Mouse (Mus musculus): ENCODE data around the gene Plod3. TPM values are rescaled to one million over a fixed set of nuclear protein-coding genes. Genes with fewer than 3 reads are reported as not detected.

Plod3 gene
- polyA plus RNA-seq, 1 experiment from 2014 or later: 44.1 TPM

DNA sequence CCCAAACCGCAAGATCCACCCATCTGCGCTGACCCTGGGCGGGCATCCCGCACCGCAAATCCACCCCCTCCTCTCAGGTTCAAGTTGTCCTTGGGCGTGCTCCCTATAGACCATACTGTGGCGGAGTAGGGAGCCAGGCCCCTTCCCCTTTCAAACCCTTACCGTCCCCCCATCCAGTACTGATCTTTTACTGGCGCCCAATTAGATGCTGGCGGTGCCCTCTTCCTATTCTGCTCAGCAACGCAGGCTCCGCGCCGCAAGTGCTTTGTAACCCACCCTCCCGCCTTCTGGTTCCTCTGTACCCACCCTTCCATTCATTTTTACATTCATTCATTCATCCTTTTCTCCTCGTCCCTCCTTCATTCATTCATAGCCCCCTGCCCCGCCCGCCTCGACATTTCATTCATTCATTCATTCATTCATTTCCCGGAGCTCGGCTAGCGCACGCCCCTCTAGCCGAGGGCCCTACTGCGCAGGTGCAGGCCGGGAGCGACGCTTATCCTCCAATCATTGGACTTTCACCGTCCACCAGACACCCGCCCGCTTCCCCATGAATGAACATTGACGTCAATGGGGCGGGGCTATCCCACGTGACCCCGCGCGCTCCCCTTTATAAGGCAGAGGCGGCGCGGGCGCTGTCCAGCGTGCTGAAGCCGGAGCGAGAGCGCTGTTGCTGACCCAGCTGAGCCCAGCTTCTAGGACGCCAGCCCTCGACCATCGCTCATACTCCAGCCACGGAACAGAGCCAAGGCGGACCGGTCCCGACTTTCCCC is 43.0 kb downstream of the Plod3 start:
- H3K9ac ChIP-seq: peak overlapping the region; percentile 51
- peak; percentile 78 for ATAC-seq (replicated peaks)
- no peaks in the 10 kb centered on the region for H3K36me3 ChIP-seq (replicated peaks)
- peaks cover 48% of the 10 kb centered on the region for H3K4me1 ChIP-seq
- peaks cover 51% of the 10 kb centered on the region for H3K27me3 ChIP-seq (replicated peaks)
- peak overlapping the region; percentile 62 for H3K27ac ChIP-seq
- peak overlapping the region; percentile 57 for H3K4me3 ChIP-seq
- no peaks in the 10 kb centered on the region for H3K9me3 ChIP-seq
- H3K4me2 ChIP-seq: peak overlapping the region; percentile 92
- WGBS: under 1% methylated on average over 52 of the region's 52 CpGs

DNA sequence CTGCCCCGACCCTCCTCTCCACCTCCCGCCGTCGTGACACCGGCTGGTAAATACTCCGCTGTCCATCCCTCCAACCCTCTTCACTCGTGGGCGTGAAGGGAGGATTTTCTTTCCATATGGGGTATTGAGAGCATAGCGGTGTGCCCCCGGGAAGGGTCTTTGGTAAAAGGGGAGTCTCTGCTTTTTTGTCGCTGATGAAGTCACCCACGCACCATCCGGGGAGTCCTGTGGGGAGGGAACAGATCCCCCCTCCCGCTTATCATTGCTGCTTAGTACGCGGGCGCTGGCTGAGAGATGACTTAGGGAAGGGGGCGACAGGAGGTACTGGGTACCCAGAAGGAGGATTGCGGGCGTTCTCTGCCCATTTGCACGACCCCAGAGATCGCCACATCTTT is 43.6 kb downstream of the Plod3 start:
- H3K9me3 ChIP-seq: no peaks in the 10 kb centered on the region
- peak overlapping the region; percentile 57 for H3K4me3 ChIP-seq
- ATAC-seq (replicated peaks): 0 out of 2 replicates have a peak, but pooled peaks have one; percentile 0
- H3K27ac ChIP-seq: no peak overlapping the region
- peaks cover 42% of the 10 kb centered on the region for H3K4me1 ChIP-seq
- peaks cover 48% of the 10 kb centered on the region for H3K27me3 ChIP-seq (replicated peaks)
- peak overlapping the region; percentile 51 for H3K9ac ChIP-seq
- H3K36me3 ChIP-seq (replicated peaks): no peaks in the 10 kb centered on the region
- WGBS: 8% methylated on average over 22 of the region's 22 CpGs
- peak overlapping the region; percentile 92 for H3K4me2 ChIP-seq

DNA sequence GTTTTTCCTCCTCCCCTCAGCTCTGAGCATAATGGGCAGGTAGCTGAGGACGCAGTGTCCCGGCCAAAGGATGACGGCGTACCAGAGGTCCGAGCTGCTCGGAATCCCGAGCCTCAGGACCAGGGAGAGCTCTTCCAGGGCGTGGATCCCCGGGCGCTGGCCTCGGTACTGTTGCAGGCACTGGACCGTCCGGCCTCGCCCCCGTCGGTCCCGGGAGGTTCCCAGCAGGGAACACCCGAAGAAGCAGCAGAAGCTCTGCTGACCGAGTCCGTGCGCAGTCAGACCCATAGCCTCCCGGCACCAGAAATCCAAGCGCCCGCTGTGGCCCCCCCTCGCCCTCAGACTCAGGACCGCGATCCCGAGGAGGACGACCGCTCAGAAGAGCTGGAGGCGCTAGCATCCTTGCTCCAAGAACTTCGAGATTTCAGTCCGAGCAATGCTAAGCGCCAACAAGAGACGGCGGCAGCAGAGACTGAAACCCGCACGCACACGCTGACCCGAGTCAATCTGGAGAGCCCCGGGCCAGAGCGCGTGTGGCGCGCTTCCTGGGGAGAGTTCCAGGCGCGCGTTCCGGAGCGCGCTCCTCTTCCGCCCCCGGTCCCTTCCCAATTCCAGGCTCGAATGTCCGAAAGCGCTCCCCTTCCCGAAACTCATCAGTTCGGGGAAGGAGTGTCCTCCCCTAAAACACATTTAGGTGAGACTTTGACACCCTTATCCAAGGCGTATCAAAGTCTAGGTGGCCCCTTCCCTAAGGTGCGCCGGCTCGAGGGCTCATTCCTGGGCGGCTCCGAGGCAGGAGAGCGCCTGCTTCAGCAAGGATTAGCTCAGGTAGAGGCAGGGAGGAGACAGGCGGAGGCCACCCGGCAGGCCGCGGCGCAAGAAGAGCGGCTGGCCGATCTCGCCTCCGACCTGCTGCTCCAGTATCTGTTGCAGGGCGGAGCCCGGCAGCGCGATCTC is 44.5 kb downstream of the Plod3 start:
- Histone ChIP-seq H3K4me3 (peak overlapping the region; percentile 57), H3K4me1 (peaks cover 39% of the 10 kb centered on the region), H3K4me2 (peak overlapping the region; percentile 92), H3K36me3 (replicated peaks) (peaks cover 2% of the 10 kb centered on the region; the same call in 1 of the 2 replicates), H3K27ac (0 out of 2 replicates have a peak overlapping the region, but pooled peaks have one; percentile 51), H3K9me3 (no peaks in the 10 kb centered on the region), H3K9ac (peak overlapping the region; percentile 51), H3K27me3 (replicated peaks) (peaks cover 38% of the 10 kb centered on the region)
- no peak for ATAC-seq (replicated peaks)
- under 1% methylated on average over 78 of the region's 78 CpGs for WGBS

DNA sequence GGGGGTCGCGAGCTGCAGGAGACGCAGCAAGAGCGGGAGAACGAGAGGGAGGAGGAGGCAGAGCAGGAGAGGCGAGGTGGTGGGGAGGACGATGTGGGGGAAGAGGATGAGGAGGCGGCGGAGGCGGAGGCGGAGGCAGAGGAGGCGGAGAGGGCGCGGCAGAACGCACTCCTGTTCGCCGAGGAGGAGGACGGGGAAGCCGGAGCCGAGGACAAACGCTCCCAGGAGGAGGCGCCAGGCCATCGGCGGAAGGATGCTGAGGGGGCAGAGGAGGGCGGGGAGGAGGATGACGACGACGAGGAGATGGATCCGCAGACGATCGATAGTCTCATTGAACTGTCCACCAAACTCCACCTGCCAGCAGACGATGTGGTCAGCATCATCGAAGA is 45.2 kb downstream of the Plod3 start:
- H3K4me2 ChIP-seq: peak overlapping the region; percentile 92
- H3K4me3 ChIP-seq: peak overlapping the region; percentile 57
- H3K36me3 ChIP-seq (replicated peaks): peaks cover 8% of the 10 kb centered on the region; the same call in 1 of the 2 replicates
- peaks cover 39% of the 10 kb centered on the region for H3K4me1 ChIP-seq
- peaks cover 31% of the 10 kb centered on the region for H3K27me3 ChIP-seq (replicated peaks)
- under 1% methylated on average over 33 of the region's 33 CpGs for WGBS
- peak overlapping the region; percentile 51 for H3K9ac ChIP-seq
- H3K27ac ChIP-seq: peak overlapping the region; percentile 51; the same call in 1 of the 2 replicates
- no peaks in the 10 kb centered on the region for H3K9me3 ChIP-seq
- peak; percentile 7; the same call in 1 of the 2 replicates for ATAC-seq (replicated peaks)

DNA sequence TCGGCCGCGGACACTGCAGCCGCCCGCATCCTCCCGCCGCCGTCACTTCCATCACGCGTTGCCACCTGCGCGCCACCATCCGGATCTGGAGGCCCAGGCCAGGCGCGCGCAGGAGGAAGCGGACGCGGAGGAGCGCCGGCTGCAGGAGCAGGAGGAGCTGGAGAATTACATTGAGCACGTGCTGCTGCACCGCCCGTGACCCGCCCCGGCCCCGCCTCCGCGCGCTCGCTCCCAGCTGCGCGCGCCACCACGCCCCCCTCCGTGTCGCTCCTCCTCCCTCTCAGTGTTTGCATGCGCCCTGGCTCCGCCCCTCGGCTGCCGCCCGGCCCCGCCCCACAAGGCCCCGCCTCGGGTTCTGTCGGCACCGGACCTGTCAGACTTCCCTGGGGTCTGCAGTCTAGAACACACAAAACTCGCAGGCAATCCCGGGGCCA is 45.8 kb downstream of the Plod3 start:
- Histone ChIP-seq H3K4me2 (peak overlapping the region; percentile 92), H3K27ac (peak overlapping the region; percentile 51), H3K27me3 (replicated peaks) (peaks cover 28% of the 10 kb centered on the region), H3K4me1 (peaks cover 39% of the 10 kb centered on the region), H3K9ac (peak overlapping the region; percentile 51), H3K36me3 (replicated peaks) (peaks cover 10% of the 10 kb centered on the region; the same call in 1 of the 2 replicates), H3K4me3 (peak overlapping the region; percentile 57), H3K9me3 (no peaks in the 10 kb centered on the region)
- ATAC-seq (replicated peaks): peak; percentile 59
- under 1% methylated on average over 46 of the region's 49 CpGs for WGBS

DNA sequence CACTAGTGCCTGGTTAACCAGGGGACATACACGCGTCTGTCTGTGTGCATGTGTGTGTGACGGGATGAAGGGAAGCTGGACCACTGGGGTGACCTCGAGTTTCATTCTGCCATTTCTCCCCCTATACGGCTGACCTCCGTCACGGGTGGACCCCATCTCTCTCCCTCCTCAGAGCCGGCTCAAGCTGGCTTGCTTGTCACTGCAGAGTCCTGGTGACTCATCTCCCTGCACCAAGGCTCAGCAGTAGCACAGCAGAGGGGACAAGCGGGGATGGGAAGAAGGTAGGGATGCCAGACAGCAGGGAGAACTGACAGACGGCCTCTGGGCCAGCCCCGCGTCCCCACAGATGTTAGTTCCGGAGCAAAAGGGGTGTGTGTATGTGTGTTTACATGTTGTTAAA is 49.4 kb downstream of the Plod3 start:
- H3K27ac ChIP-seq: no peak overlapping the region
- H3K36me3 ChIP-seq (replicated peaks): peaks cover 26% of the 10 kb centered on the region; the same call in 1 of the 2 replicates
- ATAC-seq (replicated peaks): no peak
- H3K9me3 ChIP-seq: no peaks in the 10 kb centered on the region
- 87% methylated on average over 13 of the region's 13 CpGs for WGBS
- no peak overlapping the region for H3K4me3 ChIP-seq
- peaks cover 14% of the 10 kb centered on the region for H3K4me1 ChIP-seq
- no peak overlapping the region for H3K4me2 ChIP-seq
- peaks cover 5% of the 10 kb centered on the region; the same call in 1 of the 2 replicates for H3K27me3 ChIP-seq (replicated peaks)
- H3K9ac ChIP-seq: no peak overlapping the region

DNA sequence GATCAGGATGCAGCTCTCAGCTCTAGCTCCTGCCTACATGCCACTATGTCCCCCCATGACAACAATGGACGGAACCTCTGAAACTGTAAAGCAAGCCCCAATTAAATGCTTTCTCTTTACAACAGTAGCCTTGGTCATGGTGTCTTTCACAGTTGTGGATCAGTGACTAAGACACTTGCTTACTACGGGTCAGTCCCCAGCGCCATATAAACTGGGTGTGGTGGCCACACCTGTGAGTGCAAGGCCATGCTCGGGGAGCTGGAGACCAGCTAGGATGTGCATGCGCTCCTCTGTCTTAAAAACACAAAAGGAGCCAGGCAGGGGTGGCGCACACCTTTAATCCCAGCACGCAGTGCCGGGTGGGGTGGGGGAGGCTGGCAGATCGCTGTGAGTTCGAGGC is 52.6 kb downstream of the Plod3 start:
- WGBS: 95% methylated on average over 10 of the region's 10 CpGs

DNA sequence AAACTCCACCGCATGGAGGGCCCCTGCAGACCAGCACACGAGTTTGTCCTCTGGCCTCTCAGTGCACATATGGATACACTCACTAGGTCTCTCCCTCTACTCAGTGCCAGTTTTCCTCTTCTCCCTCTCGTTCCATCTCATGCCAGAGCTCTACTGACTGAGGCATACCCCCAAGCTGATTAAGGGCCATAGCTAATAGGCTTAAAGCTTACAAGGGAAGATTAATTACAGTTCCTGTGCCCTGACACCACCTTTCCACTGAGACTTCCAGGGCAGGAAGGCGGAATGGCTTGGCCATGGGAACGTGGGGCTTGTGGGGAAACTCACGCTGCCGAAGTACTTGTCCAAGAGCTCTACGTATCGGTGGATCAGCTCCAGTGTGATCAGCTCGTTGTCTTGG is 54.6 kb downstream of the Plod3 start:
- Histone ChIP-seq H3K27me3 (replicated peaks) (no peaks in the 10 kb centered on the region), H3K36me3 (replicated peaks) (peaks cover 33% of the 10 kb centered on the region), H3K4me2 (no peak overlapping the region), H3K9me3 (no peaks in the 10 kb centered on the region), H3K9ac (no peak overlapping the region), H3K27ac (no peak overlapping the region), H3K4me1 (peaks cover 13% of the 10 kb centered on the region), H3K4me3 (no peak overlapping the region)
- no peak for ATAC-seq (replicated peaks)
- WGBS: 79% methylated on average over 10 of the region's 10 CpGs

More for the DNA sequence above, 52.6 kb downstream of the Plod3 start:
- Histone ChIP-seq H3K27me3 (replicated peaks) (no peaks in the 10 kb centered on the region), H3K4me2 (no peak overlapping the region), H3K4me1 (no peaks in the 10 kb centered on the region; the same call in 1 of the 2 replicates), H3K36me3 (replicated peaks) (peaks cover 35% of the 10 kb centered on the region), H3K4me3 (no peak overlapping the region), H3K9ac (no peak overlapping the region), H3K9me3 (no peaks in the 10 kb centered on the region), H3K27ac (no peak overlapping the region)
- ATAC-seq (replicated peaks): no peak

DNA sequence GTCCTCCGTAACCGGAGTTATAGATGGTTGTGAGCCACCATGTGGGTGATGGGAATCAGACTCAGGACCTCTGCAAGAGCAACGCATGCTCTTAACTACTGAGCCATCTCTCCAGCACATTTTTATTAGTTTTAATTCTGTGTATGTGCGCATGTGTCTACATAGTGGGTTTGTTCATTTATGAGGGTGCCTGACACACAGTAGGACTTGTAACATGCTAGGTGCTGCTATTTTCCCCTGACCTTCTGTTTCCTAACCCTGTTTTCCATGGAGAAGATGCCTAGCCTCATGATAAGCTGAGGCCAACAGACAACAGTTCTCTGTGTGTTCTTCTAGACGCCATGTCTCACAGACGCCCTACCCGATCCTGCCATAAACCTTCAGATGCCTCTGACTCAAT is 57.2 kb downstream of the Plod3 start:
- Histone ChIP-seq H3K9me3 (no peaks in the 10 kb centered on the region), H3K9ac (no peak overlapping the region), H3K4me2 (no peak overlapping the region), H3K4me3 (no peak overlapping the region), H3K36me3 (replicated peaks) (peaks cover 22% of the 10 kb centered on the region), H3K27me3 (replicated peaks) (no peaks in the 10 kb centered on the region), H3K27ac (no peak overlapping the region), H3K4me1 (peaks cover 20% of the 10 kb centered on the region)
- ATAC-seq (replicated peaks): no peak
- 95% methylated on average over 7 of the region's 7 CpGs for WGBS

DNA sequence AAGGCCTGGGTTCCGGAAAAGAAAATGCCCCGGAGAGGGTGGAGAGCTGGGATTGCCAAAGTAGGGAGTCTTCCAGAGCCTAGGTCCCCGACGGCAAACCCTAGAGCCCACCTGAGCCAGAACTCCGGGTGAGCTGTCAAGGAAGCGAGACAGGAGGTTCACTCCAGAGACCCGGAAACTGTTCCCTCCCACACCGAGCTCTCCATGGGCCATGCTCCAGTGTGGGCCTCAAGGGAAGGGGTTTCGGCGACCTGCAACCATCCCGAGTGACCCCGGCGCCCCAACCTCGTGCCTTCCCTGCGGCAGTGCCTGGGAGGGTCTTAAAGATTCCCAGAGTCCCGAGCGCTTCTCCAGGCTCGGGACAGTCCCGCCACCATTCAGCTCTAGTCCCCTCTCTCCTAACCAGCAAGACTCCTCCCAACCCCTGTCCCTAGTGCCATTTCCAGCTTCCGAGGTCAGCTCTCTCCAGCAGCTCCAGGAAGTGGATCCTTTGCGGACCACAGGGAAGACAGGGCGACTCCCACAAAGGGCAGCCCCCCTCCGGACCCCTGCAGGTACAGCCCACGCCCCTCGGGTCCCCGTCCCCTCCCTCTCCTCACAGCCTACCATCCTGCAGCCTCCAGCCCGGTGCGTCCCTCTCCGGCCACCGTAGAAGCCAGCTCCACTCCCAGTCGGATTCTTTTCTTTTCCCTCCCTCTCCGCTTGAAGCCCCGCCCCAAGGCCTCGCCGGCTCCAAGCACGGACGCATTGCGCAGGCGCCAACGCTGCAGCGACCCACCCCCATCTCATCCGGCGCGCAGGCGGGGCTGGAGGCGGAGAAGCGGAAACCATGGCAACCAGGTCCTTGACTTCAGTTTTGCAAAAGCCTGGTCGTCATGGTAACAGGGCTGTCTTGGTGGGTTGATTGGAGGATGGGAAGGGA is 58.8 kb downstream of the Plod3 start, which contains the start of gene Ap1s1:
Gene Ap1s1 (minus strand): TSS at position 734 of the 922 bp plus-strand sequence.
- ATAC-seq (replicated peaks): peak; percentile 93
- Histone ChIP-seq H3K36me3 (replicated peaks) (peaks cover 10% of the 10 kb centered on the region), H3K4me1 (peaks cover 20% of the 10 kb centered on the region), H3K9me3 (no peaks in the 10 kb centered on the region), H3K4me2 (peak within 1 kb of the TSS; percentile 83), H3K27me3 (replicated peaks) (no peaks in the 10 kb centered on the region), H3K4me3 (peak within 1 kb of the TSS; percentile 79), H3K27ac (peak within 1 kb of the TSS; percentile 85), H3K9ac (peak within 1 kb of the TSS; percentile 80)
- WGBS: under 1% methylated on average over 48 of the region's 48 CpGs

All from midbrain, embryonic 15.5 days (tissue).